Mouse (Mus musculus) embryonic facial prominence, embryonic 12.5 days (tissue): ENCODE results near the gene Rps3. TPM values are rescaled to one million over a fixed set of nuclear protein-coding genes. Genes with fewer than 3 reads are reported as not detected.

ENCODE experiments used
- ATAC-seq: fragments of 200-750 bp; cut with Nextera tagmentation; 2 replicates; pipeline ENCODE4 v1.8.0; 2017; ENCODE audit not compliant: insufficient number of reproducible peaks, insufficient read depth, low FRiP score, low TSS enrichment
- H3K27ac ChIP-seq: fragments of 300-500 bp; sonication (generic); 2 replicates; pipeline ENCODE4 v1.5.1; 2016; ENCODE audit warnings: mild to moderate bottlenecking
- H3K27me3 ChIP-seq: fragments of 300-500 bp; sonication (generic); 2 replicates; pipeline ENCODE4 v1.6.1; 2016; ENCODE audit warnings: mild to moderate bottlenecking, moderate library complexity
- H3K36me3 ChIP-seq: fragments of 300-500 bp; sonication (generic); 2 replicates; pipeline ENCODE4 v1.6.1; 2016; ENCODE audit warnings: mild to moderate bottlenecking
- H3K4me1 ChIP-seq: fragments of 300-500 bp; sonication (generic); 2 replicates; pipeline ENCODE4 v1.6.1; 2016
- H3K4me2 ChIP-seq: fragments of 300-500 bp; sonication (generic); replicated peaks from 2 replicates; pipeline ENCODE4 v1.6.1; 2016; ENCODE audit warnings: mild to moderate bottlenecking, moderate library complexity
- H3K4me3 ChIP-seq: fragments of 300-500 bp; sonication (generic); 2 replicates; pipeline ENCODE4 v1.5.1; 2016; ENCODE audit warnings: mild to moderate bottlenecking
- H3K9ac ChIP-seq: fragments of 300-500 bp; sonication (generic); 2 replicates; pipeline ENCODE4 v1.6.1; 2016; ENCODE audit warnings: mild to moderate bottlenecking, moderate library complexity
- H3K9me3 ChIP-seq: fragments of 300-500 bp; sonication (generic); 2 replicates; pipeline ENCODE4 v1.6.1; 2016; ENCODE audit warnings: mild to moderate bottlenecking, moderate library complexity
- WGBS: fragments of 180-500 bp; shearing (Covaris S2); methylation state at CpG from one replicate; pipeline ENCODE4 v1.1.7; 2016; 5-methylcytosine and 5-hydroxymethylcytosine counted together
- polyA plus RNA-seq: library from polyadenylated mRNA; unstranded; fragments of >200 nt; fragmentation: Nextera tagmentation; extraction: Ambion mirVana; gene quantifications from 2 replicates; pipeline ENCODE4 v1.2.1, GENCODE M21; 2016

Gene Rps3
- polyA plus RNA-seq, 1 experiment from 2014 or later = 695 TPM

- peaks cover 32% of the 10 kb centered on the region for H3K4me1 ChIP-seq
- no peaks in the 10 kb centered on the region for H3K27me3 ChIP-seq
- H3K27ac ChIP-seq = 0 out of 2 replicates have a peak overlapping the region, but pooled peaks have one; percentile 14
- 3% methylated on average over 4 of the region's 4 CpGs for WGBS
- no peaks in the 10 kb centered on the region for H3K9me3 ChIP-seq
- H3K4me2 ChIP-seq = no peak overlapping the region
- ATAC-seq = no peak
- no peaks in the 10 kb centered on the region for H3K36me3 ChIP-seq
- H3K4me3 ChIP-seq = no peak overlapping the region
- no peak overlapping the region for H3K9ac ChIP-seq
These were observed 47.0 kb downstream of the Rps3 start for GRCm38 (mm10) chr7:99436530-99436929.

- no peak for ATAC-seq
- 39% methylated on average over 12 of the region's 12 CpGs for WGBS
- Histone ChIP-seq H3K4me1 (peaks cover 25% of the 10 kb centered on the region), H3K27me3 (no peaks in the 10 kb centered on the region), H3K4me2 (no peak overlapping the region), H3K4me3 (no peak overlapping the region), H3K27ac (no peak overlapping the region), H3K9me3 (no peaks in the 10 kb centered on the region), H3K9ac (no peak overlapping the region), H3K36me3 (no peaks in the 10 kb centered on the region)
These were observed 48.8 kb downstream of the Rps3 start for GRCm38 (mm10) chr7:99434672-99435250.

GRCm38 (mm10) chr7:99432863-99433262 is 50.7 kb downstream of the Rps3 start:
- H3K9ac ChIP-seq = no peak overlapping the region
- H3K27ac ChIP-seq = no peak overlapping the region
- no peak overlapping the region for H3K4me3 ChIP-seq
- no peaks in the 10 kb centered on the region for H3K36me3 ChIP-seq
- H3K4me2 ChIP-seq = no peak overlapping the region
- no peak for ATAC-seq
- no peaks in the 10 kb centered on the region for H3K27me3 ChIP-seq
- H3K4me1 ChIP-seq = peaks cover 25% of the 10 kb centered on the region
- no peaks in the 10 kb centered on the region for H3K9me3 ChIP-seq
- WGBS = 84% methylated on average over 6 of the region's 6 CpGs

GRCm38 (mm10) chr7:99432248-99432647 is 51.3 kb downstream of the Rps3 start:
- no peak overlapping the region for H3K4me3 ChIP-seq
- H3K9me3 ChIP-seq = no peaks in the 10 kb centered on the region
- H3K36me3 ChIP-seq = no peaks in the 10 kb centered on the region
- no peaks in the 10 kb centered on the region for H3K27me3 ChIP-seq
- H3K27ac ChIP-seq = no peak overlapping the region
- WGBS = 57% methylated on average over 14 of the region's 14 CpGs
- no peak for ATAC-seq
- no peak overlapping the region for H3K9ac ChIP-seq
- no peak overlapping the region for H3K4me2 ChIP-seq
- H3K4me1 ChIP-seq = peaks cover 24% of the 10 kb centered on the region

- H3K4me2 ChIP-seq = no peak overlapping the region
- H3K4me3 ChIP-seq = no peak overlapping the region
- no peak overlapping the region for H3K27ac ChIP-seq
- no peaks in the 10 kb centered on the region for H3K36me3 ChIP-seq
- 65% methylated on average over 11 of the region's 11 CpGs for WGBS
- no peak for ATAC-seq
- H3K9ac ChIP-seq = no peak overlapping the region
- no peaks in the 10 kb centered on the region for H3K9me3 ChIP-seq
- H3K27me3 ChIP-seq = no peaks in the 10 kb centered on the region
- H3K4me1 ChIP-seq = peaks cover 19% of the 10 kb centered on the region
These were observed 53.3 kb downstream of the Rps3 start for GRCm38 (mm10) chr7:99430246-99430645.

GRCm38 (mm10) chr7:99429786-99430185 is 53.8 kb downstream of the Rps3 start:
- Histone ChIP-seq H3K9ac (no peak overlapping the region), H3K4me3 (no peak overlapping the region), H3K36me3 (no peaks in the 10 kb centered on the region), H3K4me1 (peaks cover 22% of the 10 kb centered on the region), H3K27ac (no peak overlapping the region), H3K27me3 (no peaks in the 10 kb centered on the region), H3K4me2 (no peak overlapping the region), H3K9me3 (no peaks in the 10 kb centered on the region)
- ATAC-seq = no peak
- 45% methylated on average over 6 of the region's 6 CpGs for WGBS

- H3K9ac ChIP-seq = no peak overlapping the region
- no peak for ATAC-seq
- no peaks in the 10 kb centered on the region for H3K36me3 ChIP-seq
- no peaks in the 10 kb centered on the region for H3K27me3 ChIP-seq
- no peak overlapping the region for H3K4me3 ChIP-seq
- H3K27ac ChIP-seq = no peak overlapping the region
- H3K9me3 ChIP-seq = no peaks in the 10 kb centered on the region
- H3K4me2 ChIP-seq = no peak overlapping the region
- WGBS = 82% methylated on average over 5 of the region's 5 CpGs
- peaks cover 26% of the 10 kb centered on the region for H3K4me1 ChIP-seq
These were observed 54.7 kb downstream of the Rps3 start for GRCm38 (mm10) chr7:99428836-99429235.

- no peak overlapping the region for H3K4me3 ChIP-seq
- H3K4me2 ChIP-seq = no peak overlapping the region
- H3K36me3 ChIP-seq = no peaks in the 10 kb centered on the region
- no peaks in the 10 kb centered on the region for H3K27me3 ChIP-seq
- WGBS = 89% methylated on average over 3 of the region's 3 CpGs
- ATAC-seq = no peak
- H3K9me3 ChIP-seq = no peaks in the 10 kb centered on the region
- no peak overlapping the region for H3K27ac ChIP-seq
- H3K4me1 ChIP-seq = peaks cover 26% of the 10 kb centered on the region
- no peak overlapping the region for H3K9ac ChIP-seq
These were observed 55.6 kb downstream of the Rps3 start for GRCm38 (mm10) chr7:99427987-99428386.

Other genes starting within 250 kb of the Rps3 start
- 4.9 and 5.3 TPM in 2 replicates for gene Mogat2, start 245.1 kb downstream of the Rps3 start, polyA plus RNA-seq
- gene Map6, start 216.3 kb downstream of the Rps3 start, polyA plus RNA-seq = 12.6 and 13.0 TPM in 2 replicates
- 1,388 and 1,403 TPM in 2 replicates for gene Serpinh1, start 130.5 kb downstream of the Rps3 start, polyA plus RNA-seq
- 20.3 and 23.4 TPM in 2 replicates for gene Gdpd5, start 102.3 kb downstream of the Rps3 start, polyA plus RNA-seq
- 2.1 and 2.7 TPM in 2 replicates for gene Klhl35, start 17.7 kb downstream of the Rps3 start, polyA plus RNA-seq
- gene Arrb1, start 51.7 kb upstream of the Rps3 start, polyA plus RNA-seq = 8.5 and 8.8 TPM in 2 replicates
- 0.93 and 1.5 TPM in 2 replicates for gene Tpbgl, start 143.4 kb upstream of the Rps3 start, polyA plus RNA-seq
- gene Slco2b1, start 227.6 kb upstream of the Rps3 start, polyA plus RNA-seq = 1.8 and 2.2 TPM in 2 replicates
- not detected in 2 replicates for gene Olfr520, start 246.5 kb upstream of the Rps3 start, polyA plus RNA-seq